12 mouse cellular contexts compared by ENCODE assay signal in the genomic region with DNA sequence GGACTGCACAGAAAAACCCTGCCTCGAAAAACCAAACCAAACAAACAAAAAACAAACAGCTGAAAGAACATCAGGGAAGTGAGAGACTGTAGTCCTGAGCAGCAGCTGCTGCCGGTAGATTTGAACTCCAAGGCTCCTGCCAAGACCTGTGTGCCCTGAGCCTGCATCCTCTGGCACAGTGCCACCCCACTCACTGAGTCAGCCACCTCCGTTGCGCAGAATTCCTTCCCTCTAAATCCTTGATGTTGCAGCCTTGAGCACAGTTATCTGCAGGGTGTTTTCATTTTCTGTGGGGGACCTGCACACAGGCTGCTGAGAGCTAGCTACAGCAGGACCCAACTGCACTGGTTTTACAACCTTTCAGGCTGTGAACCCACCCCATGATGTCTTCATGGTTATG. TPM values are rescaled to one million over a fixed set of nuclear protein-coding genes. Genes with fewer than 3 reads are reported as not detected.
DNase-seq lines count a peak whose midpoint lies in the region.
"Had no signal": no experiment of that assay in that cellular context is flagged by ENCODE, and none has a peak within 500 bp of the region (broad histone marks: within the 10 kb centered on the region; RNA-seq: fewer than 3 reads in every experiment).

No protein-coding gene starts in this region.

- DNase-seq in heart, adult 11 months = peak; percentile 44
- no peak for DNase-seq in heart, postnatal 25 days (ENCODE audit: low spot score)
- DNase-seq in 3134 (ENCODE audit: extremely low read depth, insufficient read length, low spot score) = peak; percentile 30
- peak; percentile 57 for DNase-seq in NIH3T3 (ENCODE audit: low read depth)
- peak; percentile 87 for DNase-seq in adrenal gland, postnatal 14 days
- no peak for DNase-seq in layer of hippocampus, adult 8-10 months (ENCODE audit: low spot score in 2 of 2)
- no peak for DNase-seq in T-cell, adult 2 months (ENCODE audit: low spot score)
- DNase-seq in right cerebral cortex, postnatal 14 days = no peak
- DNase-seq: cerebellum, adult 18-20 months; heart, adult 18-20 months; heart, postnatal 36 days; thymus, postnatal 36 days had no signal

- intact Hi-C loops in heart, postnatal 25 days (cut with DNase I) = no loop called here

RNA-seq across cellular contexts. Expression of a gene that starts 20.2 kb away (rescaled TPM):
- total RNA-seq in heart, postnatal 25 days (2021) = 10 to 100 TPM; 12.3 to 13.9 TPM
- 13.2 and 13.3 TPM in 2 replicates for total RNA-seq in adrenal gland, postnatal 14 days (2021)
- 10 to 100 TPM; 23.7 to 32.0 (median 29.6) TPM for total RNA-seq in layer of hippocampus, adult 8-10 months (2022)

RNA-seq across cellular contexts. Expression of a gene that starts 36.0 kb away (rescaled TPM):
- 10 to 100 TPM; 11.9 to 12.7 TPM for total RNA-seq in heart, postnatal 25 days (2021)
- total RNA-seq in adrenal gland, postnatal 14 days (2021) = 27.7 and 32.4 TPM in 2 replicates
- total RNA-seq in layer of hippocampus, adult 8-10 months (2022) = 10 to 100 TPM; 24.0 to 26.5 (median 24.8) TPM

Comparison
In these comparisons a context has a peak if more than half of its experiments do, and no peak if none do; other contexts are left out.
1. DNase-seq: peak in heart, adult 11 months (single experiment), 3134 (single experiment), NIH3T3 (single experiment) and adrenal gland, postnatal 14 days (single experiment); none in heart, postnatal 25 days (single experiment), layer of hippocampus, adult 8-10 months (0 of 2), T-cell, adult 2 months (single experiment) and right cerebral cortex, postnatal 14 days (single experiment).